Mouse (Mus musculus) heart, postnatal 36 days (tissue): Measurements from ENCODE around the gene Vps53. TPM values are rescaled to one million over a fixed set of nuclear protein-coding genes. Genes with fewer than 3 reads are reported as not detected.
"Not testable (repeated sequence)": the region's sequence is repeated elsewhere in the genome, so short reads cannot be mapped to it uniquely, and the experiment has no call there.

Experiments
- DNase-seq, 2 experiments: peaks; one replicate each; pipeline ENCODE4 v3.0.0; 2021 to 2022
- intact Hi-C: fragments of 180-260 bp; cut with DNase I; formaldehyde crosslinking; loops from one replicate; pipeline ENCODE4 v1.15.1; 2025
- total RNA-seq, 2 experiments: library from RNA; stranded (reverse); gene quantifications; 2 replicates each; pipeline ENCODE4 v1.2.3; 2021

Gene Vps53
- total RNA-seq, 2 experiments from 2014 or later: 30.0 to 30.1 TPM

GRCm38 (mm10) chr11:76033359-76033758 lies 146.1 kb downstream of the Vps53 start:
- intact Hi-C loops: no loop called here
- no peak for DNase-seq

GRCm38 (mm10) chr11:76028072-76028465 lies 151.4 kb downstream of the Vps53 start:
- intact Hi-C loops: loop anchor here (5.0 kb wide), 1 partner anchor 39 kb away; no protein-coding TSS in a partner anchor
- peak in 1 of 2 experiments; percentile 41 for DNase-seq

GRCm38 (mm10) chr11:76027139-76028071 lies 152.0 kb downstream of the Vps53 start, which contains the start of gene Rflnb:
TSS of gene Rflnb (minus strand) at chr11:76027782.
- intact Hi-C loops: loop anchor here (1.0 to 5.0 kb wide), 3 partner anchors 40 to 140 kb away; no protein-coding TSS in a partner anchor
- DNase-seq: peak; percentile 93 to 94

- intact Hi-C loops: loop anchor here (1.0 to 5.0 kb wide), 3 partner anchors 41 to 141 kb away; no protein-coding TSS in a partner anchor
- DNase-seq: no peak
Measured at GRCm38 (mm10) chr11:76026527-76027138, 152.8 kb downstream of the Vps53 start.

GRCm38 (mm10) chr11:76025080-76025583 lies 154.3 kb downstream of the Vps53 start:
- intact Hi-C loops: loop anchor here (2.0 to 5.0 kb wide), 2 partner anchors 24 to 42 kb away; no protein-coding TSS in a partner anchor
- no peak for DNase-seq

- intact Hi-C loops: no loop called here
- DNase-seq: no peak
Measured at GRCm38 (mm10) chr11:76020916-76021315, 158.5 kb downstream of the Vps53 start.

- no peak for DNase-seq
- intact Hi-C loops: no loop called here
Measured at GRCm38 (mm10) chr11:76019879-76020278, 159.6 kb downstream of the Vps53 start.

- DNase-seq: no peak
- intact Hi-C loops: no loop called here
Measured at GRCm38 (mm10) chr11:76015814-76016213, 163.6 kb downstream of the Vps53 start.

- intact Hi-C loops: no loop called here
- DNase-seq: no peak
Measured at GRCm38 (mm10) chr11:76015251-76015650, 164.2 kb downstream of the Vps53 start.

GRCm38 (mm10) chr11:76010838-76011624 lies 168.4 kb downstream of the Vps53 start:
- DNase-seq: no peak
- intact Hi-C loops: no loop called here

- no peak for DNase-seq
- intact Hi-C loops: no loop called here
Measured at GRCm38 (mm10) chr11:76009101-76009500, 170.3 kb downstream of the Vps53 start.

GRCm38 (mm10) chr11:76008162-76008561 lies 171.3 kb downstream of the Vps53 start:
- no peak for DNase-seq
- intact Hi-C loops: no loop called here

- DNase-seq, intact Hi-C loops: not testable (repeated sequence)
Measured at GRCm38 (mm10) chr11:76004276-76004675, 175.2 kb downstream of the Vps53 start.

- intact Hi-C loops: loop anchor here (2.0 kb wide), 2 partner anchors 23 to 165 kb away; no protein-coding TSS in a partner anchor
- DNase-seq: no peak
Measured at GRCm38 (mm10) chr11:76001237-76001878, 178.1 kb downstream of the Vps53 start.

GRCm38 (mm10) chr11:76000701-76001100 lies 178.7 kb downstream of the Vps53 start:
- intact Hi-C loops: loop anchor here (2.0 kb wide), 2 partner anchors 24 to 166 kb away; no protein-coding TSS in a partner anchor
- DNase-seq: no peak

GRCm38 (mm10) chr11:75999440-76000155 lies 179.8 kb downstream of the Vps53 start, which contains the start of gene 1700016K19Rik:
TSS of gene 1700016K19Rik (plus strand) at chr11:75999912.
- intact Hi-C loops: loop anchor here (2.0 kb wide), 2 partner anchors 25 to 167 kb away; no protein-coding TSS in a partner anchor
- DNase-seq: peak; percentile 63 to 73
